Mouse (Mus musculus) lung, postnatal 25 days (tissue): Measurements from ENCODE around the gene Slc12a7.

Experiments
- DNase-seq: peaks from one replicate; pipeline ENCODE4 v3.0.0; 2022; ENCODE audit warnings: low spot score

The Slc12a7 gene

DNA sequence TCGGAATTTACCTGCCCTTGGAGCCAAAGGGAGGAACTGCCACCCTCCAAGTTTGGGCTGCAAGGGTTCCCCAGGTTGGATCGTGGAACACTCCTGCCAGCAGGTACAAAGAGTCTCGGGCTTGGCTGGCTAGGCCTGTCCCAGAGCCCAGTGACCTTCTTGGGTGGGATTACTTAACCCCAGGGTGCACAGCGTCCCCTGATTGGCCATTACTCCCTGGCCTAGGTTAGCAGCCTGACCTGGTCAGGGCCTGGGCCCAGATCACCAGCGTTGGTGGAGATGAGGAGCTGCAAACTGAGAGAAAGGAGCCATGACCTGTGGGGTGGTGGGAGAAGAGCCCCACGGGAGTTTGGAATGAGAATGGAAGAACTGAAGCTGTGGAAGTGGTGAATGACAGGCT lies 30.0 kb downstream of the Slc12a7 start:
- no peak for DNase-seq

DNA sequence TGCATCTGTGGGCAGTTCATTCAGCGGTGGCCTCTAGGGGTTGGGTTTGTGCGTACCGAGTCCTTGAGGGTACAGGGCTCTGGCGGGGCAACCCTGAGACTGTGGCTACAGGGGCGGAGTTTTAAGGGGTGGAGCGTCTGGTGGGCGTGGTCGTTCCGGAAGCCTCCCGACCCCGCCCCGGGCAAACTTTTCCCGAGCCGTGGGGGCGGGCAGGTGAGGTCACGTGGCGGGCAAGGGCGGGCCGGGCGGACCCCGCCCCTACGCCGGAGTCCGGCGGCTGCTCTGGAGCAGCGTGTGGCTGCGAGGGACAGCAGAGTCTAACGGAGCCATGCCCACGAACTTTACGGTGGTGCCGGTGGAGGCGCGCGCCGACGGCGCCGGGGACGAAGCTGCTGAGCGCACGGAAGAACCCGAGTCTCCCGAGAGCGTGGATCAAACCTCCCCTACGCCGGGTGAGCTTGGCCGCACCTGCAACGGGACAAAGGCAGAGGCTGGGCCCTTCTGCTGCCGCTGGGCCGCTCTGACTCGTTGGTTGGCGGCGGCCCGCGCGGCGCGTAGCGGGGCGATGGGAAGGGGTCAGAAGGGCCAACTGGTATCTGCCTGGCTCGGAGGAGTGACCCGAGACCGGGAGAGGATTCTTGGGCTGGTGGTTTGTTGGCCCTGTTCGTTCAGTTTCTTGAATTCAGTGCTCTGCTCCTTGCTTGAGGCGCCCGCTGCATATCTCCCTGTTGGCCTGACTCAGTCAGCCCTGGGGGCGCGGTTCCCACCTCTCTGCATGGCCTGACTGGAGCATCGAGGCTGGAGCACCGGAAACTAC lies 30.8 kb downstream of the Slc12a7 start:
- peak; percentile 93 for DNase-seq

DNA sequence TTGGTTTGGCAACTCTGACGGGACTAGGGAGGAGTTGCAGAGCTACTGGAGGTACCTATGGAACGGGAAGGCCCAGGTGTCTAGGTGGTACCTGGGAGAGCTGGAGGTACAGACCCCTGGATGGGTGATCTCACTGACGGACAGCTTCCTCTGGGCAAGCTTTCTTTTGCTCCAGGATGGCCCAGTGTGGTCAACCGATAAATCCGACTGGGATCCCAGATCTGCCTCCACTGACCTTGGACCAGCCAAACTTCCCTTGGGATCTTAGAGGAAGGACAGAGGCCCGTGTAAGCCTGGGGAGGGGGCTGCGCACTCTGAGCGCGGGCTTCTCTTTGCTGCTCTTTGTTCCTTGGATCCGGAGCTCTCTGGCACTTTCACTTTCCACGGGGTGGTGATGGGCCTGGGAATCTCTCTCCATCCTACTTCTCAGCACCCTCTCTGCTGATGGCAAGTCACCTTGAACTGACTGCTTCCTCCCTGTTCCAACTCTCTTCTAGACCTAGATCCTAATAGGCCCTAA lies 31.4 kb downstream of the Slc12a7 start:
- DNase-seq: peak; percentile 28

GRCm38 (mm10) chr13:73765393-73765792 lies 32.5 kb downstream of the Slc12a7 start:
- DNase-seq: no peak

DNA sequence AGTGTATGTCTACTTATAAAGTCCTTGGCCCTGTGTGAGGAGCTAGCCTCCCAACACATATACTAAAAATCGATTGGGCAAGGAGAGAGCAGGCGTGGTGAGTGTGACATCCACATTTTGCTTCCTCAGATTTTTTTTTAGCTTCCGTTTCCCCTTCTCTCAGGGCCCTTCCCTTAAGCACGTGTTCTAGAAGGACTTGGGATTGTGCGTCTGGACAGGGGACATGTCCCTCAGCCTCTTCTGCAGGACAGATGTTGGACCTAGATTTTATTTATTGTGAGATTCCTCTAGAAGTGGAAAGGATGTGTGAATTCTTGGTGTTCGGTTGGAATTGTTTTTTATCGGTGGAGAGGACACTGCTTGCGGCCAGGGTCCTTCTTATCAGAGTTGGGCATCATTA lies 34.3 kb downstream of the Slc12a7 start:
- no peak for DNase-seq

DNA sequence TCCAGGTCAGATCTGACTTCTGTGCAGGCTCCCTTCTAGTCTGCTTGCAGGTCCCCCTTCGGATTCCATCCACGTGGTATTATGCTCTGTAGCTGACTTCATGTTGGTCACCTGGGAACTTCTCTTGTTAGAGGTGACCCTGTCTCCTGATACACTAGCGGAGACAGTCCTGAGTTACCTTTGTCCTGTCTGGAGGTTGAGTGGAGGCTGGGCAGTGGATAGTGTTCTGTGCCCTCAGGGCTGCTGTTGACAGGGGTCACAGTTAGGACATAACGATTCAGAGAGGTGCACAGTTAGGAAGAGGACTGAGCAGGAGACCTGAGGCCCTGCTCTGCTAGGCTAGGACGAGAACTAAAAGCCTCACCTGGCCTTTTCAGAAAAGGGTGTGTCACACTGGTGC lies 34.9 kb downstream of the Slc12a7 start:
- DNase-seq: no peak

- DNase-seq: no peak
Measured at GRCm38 (mm10) chr13:73768311-73768710, 35.4 kb downstream of the Slc12a7 start.

- DNase-seq: peak; percentile 30
Measured at GRCm38 (mm10) chr13:73769916-73770682, 37.2 kb downstream of the Slc12a7 start.

GRCm38 (mm10) chr13:73771131-73771530 lies 38.2 kb downstream of the Slc12a7 start:
- DNase-seq: no peak

DNA sequence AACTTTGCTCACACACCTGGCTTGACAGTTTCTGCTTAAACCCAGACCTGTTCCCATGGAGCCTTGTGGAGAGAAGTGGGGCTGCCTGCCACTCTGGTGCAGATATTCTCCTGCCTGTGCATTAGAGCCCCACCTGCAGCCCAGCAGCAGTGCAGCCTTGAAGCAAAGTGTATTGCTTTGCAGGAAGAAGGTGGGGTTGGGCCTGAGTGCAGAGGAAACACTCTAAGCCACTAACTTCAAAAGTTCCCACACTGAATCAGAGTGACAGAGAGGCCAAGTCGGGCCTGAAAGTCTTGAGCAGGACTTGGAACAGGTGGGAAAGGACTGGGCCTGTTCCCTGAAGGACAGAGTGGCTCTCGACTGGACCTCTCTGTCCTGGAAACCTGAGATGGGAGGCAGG lies 39.8 kb downstream of the Slc12a7 start:
- peak; percentile 59 for DNase-seq

GRCm38 (mm10) chr13:73773519-73774205 lies 40.8 kb downstream of the Slc12a7 start:
- peak; percentile 55 for DNase-seq

DNA sequence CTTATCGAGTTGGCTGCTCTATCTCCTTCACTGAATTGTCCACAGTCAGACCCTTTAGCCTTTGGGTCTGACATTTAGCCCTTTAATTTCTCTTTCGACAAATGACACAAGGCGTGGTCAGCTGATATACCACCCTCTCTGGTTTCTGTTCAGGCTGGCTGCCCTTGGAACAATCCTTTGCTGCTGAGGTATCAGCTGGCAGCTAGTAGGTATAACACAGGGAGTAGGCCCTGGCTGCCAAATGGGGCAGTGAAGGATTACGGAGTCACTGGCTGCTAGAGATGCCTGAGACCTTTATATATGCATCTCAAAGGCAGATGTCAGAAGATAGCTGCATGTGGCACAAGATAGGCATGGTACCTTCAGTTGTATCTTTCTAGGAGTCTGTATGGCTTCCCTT lies 42.9 kb downstream of the Slc12a7 start:
- DNase-seq: no peak

- peak; percentile 50 for DNase-seq
Measured at GRCm38 (mm10) chr13:73777578-73777977, 44.7 kb downstream of the Slc12a7 start.

DNA sequence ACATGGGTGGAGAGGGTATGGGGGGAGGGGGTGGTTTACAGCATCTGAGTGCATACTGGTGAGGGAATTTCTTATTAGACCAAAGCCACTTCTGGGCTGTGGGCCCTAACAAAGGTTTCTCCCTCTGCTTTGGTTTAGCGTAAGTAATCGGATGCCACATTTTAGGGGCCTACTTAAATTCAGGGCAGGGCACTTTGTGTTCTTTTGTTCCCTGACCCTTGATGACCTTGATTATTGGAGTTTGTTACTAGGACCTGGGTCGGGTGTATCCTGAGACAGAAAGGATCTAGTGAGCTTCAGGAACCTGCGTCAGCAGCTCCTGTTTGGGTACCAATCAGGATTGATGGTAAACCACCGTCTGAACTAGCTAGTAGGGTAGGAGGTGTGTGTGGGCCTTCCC lies 49.6 kb downstream of the Slc12a7 start:
- no peak for DNase-seq

GRCm38 (mm10) chr13:73792176-73792575 lies 59.3 kb downstream of the Slc12a7 start:
- DNase-seq: no peak

- no peak for DNase-seq
Measured at GRCm38 (mm10) chr13:73793171-73793570, 60.3 kb downstream of the Slc12a7 start.

GRCm38 (mm10) chr13:73799110-73799509 lies 66.2 kb downstream of the Slc12a7 start:
- DNase-seq: no peak

- DNase-seq: peak; percentile 72
Measured at GRCm38 (mm10) chr13:73803450-73804178, 70.7 kb downstream of the Slc12a7 start.

DNA sequence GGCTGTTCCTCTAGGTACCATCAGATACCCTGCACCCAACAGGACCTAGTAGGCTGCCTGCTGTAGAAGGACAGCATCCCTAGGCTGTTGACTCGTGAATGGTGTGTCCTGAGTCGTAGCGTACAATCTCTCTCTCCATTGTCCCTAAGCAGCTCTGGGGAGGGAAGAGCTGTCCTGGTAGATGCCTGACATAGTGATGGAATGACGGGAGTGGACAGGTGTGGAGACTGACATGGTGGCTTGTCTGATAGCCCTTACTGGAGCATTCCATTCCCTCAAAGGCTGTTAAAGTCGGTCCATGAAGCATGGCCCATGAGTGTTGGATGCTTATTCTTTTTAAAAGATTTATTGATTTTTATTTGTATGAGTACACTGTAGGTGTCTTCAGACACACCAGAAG lies 72.0 kb downstream of the Slc12a7 start:
- DNase-seq: no peak

DNA sequence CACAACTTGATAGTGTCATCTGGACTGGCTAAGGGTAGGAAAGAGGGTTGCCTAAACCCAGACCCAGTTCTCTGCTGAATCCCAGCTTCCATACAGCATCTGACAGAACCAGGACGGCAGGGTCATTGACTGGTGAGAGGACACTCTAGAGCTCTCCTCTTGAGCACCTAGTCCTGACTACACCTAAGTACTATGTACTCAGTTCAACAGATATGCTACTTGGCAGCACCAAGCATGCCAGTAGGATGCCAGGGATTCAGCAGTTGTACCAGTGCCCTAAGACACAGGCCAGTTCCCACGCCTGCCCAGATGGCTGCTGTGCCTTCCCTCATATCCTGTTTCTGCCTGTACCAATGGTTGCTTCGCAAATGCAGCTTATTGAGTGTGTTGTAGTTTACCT lies 80.0 kb downstream of the Slc12a7 start:
- DNase-seq: no peak

DNA sequence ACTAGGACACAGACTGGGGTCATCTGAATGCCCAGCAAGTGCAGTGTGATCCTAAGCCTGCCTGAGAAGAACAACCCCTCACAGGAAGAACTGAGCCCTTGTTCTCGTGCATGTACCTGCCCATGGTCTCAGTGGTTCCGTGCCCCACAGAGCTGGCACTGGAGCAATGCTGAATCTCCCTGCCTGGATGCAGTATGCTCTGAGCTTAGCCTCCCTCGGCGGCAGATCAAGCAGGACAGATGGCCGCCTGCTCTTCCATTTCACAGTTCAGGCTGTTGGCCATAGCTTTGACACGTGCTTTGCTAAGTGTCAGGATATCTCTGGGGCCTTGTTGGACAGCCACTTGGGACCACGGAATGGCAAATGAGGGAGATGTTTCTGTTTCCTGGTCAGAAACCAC lies 81.3 kb downstream of the Slc12a7 start:
- DNase-seq: no peak

GRCm38 (mm10) chr13:73816338-73816737 lies 83.4 kb downstream of the Slc12a7 start:
- DNase-seq: no peak
